Mouse (Mus musculus) midbrain, embryonic 15.5 days (tissue): ENCODE results near the gene Dpysl5. TPM values are rescaled to one million over a fixed set of nuclear protein-coding genes. Genes with fewer than 3 reads are reported as not detected.

ENCODE experiments used
- ATAC-seq: fragments of 200-750 bp; cut with Nextera tagmentation; replicated peaks from 2 replicates; pipeline ENCODE4 v1.8.0; 2017; ENCODE audit warnings: moderate TSS enrichment
- H3K27ac ChIP-seq: fragments of 300-500 bp; sonication (generic); 2 replicates; pipeline ENCODE4 v1.5.1; 2015; ENCODE audit warnings: mild to moderate bottlenecking, inconsistent platforms
- H3K27me3 ChIP-seq: fragments of 300-500 bp; sonication (generic); replicated peaks from 2 replicates; pipeline ENCODE4 v1.6.1; 2015; ENCODE audit warnings: inconsistent platforms
- H3K36me3 ChIP-seq: fragments of 300-500 bp; sonication (generic); replicated peaks from 2 replicates; pipeline ENCODE4 v1.6.1; 2015; ENCODE audit warnings: inconsistent platforms
- H3K4me1 ChIP-seq: fragments of 300-500 bp; sonication (generic); 2 replicates; pipeline ENCODE4 v1.6.1; 2015; ENCODE audit warnings: inconsistent platforms
- H3K4me2 ChIP-seq: fragments of 300-500 bp; sonication (generic); 2 replicates; pipeline ENCODE4 v1.6.1; 2015; ENCODE audit warnings: inconsistent platforms, mild to moderate bottlenecking, moderate library complexity
- H3K4me3 ChIP-seq: fragments of 300-500 bp; sonication (generic); 2 replicates; pipeline ENCODE4 v1.5.1; 2015; ENCODE audit warnings: mild to moderate bottlenecking, inconsistent platforms
- H3K9ac ChIP-seq: fragments of 300-500 bp; sonication (generic); 2 replicates; pipeline ENCODE4 v1.6.1; 2015; ENCODE audit warnings: mild to moderate bottlenecking, inconsistent platforms
- H3K9me3 ChIP-seq: fragments of 300-500 bp; sonication (generic); 2 replicates; pipeline ENCODE4 v1.6.1; 2016; ENCODE audit warnings: inconsistent platforms
- WGBS: fragments of 180-500 bp; shearing (Covaris S2); methylation state at CpG from one replicate; pipeline ENCODE4 v1.1.7; 2015; ENCODE audit warnings: mixed read lengths; 5-methylcytosine and 5-hydroxymethylcytosine counted together
- polyA plus RNA-seq: library from polyadenylated mRNA; unstranded; fragments of >200 nt; fragmentation: Nextera tagmentation; extraction: Ambion mirVana; gene quantifications from 2 replicates; pipeline ENCODE4 v1.2.1, GENCODE M21; 2015

Dpysl5 gene
- polyA plus RNA-seq, 1 experiment from 2014 or later: 293 TPM

DNA sequence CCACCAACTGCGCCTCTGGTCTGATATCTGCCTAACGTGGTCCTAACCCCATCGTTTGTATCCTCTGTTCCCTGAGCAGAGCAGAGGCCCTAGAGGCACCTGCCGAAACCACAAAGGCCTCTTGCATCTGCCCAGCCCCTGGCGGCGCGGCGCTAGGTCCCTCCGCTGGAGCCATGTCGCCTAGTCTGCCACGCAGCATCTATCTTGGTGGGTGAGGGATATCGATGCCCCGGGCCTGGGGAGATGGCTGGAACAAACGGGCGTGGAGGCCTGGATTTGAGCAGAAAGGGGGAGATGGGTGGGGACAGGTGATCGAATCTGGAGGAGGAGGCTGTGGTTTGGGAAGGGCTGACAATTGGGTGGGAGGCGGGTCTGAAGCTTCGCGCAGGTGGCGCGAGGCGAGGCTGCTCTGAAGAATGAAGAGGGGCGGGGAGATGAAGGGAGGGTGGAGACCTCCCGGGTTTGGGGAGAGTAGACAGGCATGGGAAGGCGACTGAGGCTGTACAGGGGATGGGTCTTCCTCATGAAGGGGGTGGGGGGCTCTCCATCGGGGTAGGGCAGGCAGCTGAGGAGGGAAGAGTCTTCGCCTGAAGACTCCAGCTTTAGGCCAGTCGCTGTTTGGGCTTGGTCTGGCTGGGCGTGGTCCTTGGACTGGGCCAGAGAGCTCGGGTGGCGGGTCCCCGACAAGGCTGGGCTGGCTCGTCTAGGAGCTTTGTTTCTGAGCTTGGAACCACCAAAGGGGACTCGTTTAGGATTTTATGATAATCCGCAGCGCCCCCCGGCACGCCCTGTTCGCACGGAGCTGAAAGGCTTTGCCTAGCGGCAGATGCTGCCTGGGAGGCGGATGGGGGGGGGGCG, 1.3 kb downstream of the Dpysl5 start:
- H3K4me1 ChIP-seq: peaks cover 40% of the 10 kb centered on the region
- peak; percentile 73 for ATAC-seq
- H3K4me3 ChIP-seq: peak overlapping the region; percentile 71
- WGBS: under 1% methylated on average over 41 of the region's 43 CpGs
- peak overlapping the region; percentile 94 for H3K27ac ChIP-seq
- H3K9me3 ChIP-seq: no peaks in the 10 kb centered on the region
- H3K4me2 ChIP-seq: peak overlapping the region; percentile 78
- no peaks in the 10 kb centered on the region for H3K27me3 ChIP-seq
- no peaks in the 10 kb centered on the region for H3K36me3 ChIP-seq
- peak overlapping the region; percentile 88 for H3K9ac ChIP-seq

DNA sequence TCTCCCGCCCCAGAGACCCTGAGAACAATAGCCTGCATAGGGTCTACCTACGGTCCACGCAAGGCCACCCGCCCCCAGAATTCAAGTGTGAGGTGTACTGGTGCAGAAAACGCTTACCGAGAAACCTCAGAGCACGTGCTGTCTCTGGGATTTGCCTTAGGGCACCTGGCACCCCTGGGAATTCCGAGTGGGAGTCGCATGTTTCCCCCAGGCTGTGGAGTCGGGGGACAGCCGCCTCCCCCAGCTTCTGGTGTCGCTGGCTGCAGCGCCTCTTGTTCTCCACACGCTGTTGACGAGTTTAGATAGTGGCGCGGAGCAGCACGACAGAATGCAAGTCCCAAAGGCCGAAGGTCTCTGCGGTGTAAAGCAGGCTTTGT, 1.9 kb downstream of the Dpysl5 start:
- Histone ChIP-seq H3K4me1 (peaks cover 47% of the 10 kb centered on the region), H3K27me3 (no peaks in the 10 kb centered on the region)
- 0% methylated on average over 20 of the region's 20 CpGs for WGBS

DNA sequence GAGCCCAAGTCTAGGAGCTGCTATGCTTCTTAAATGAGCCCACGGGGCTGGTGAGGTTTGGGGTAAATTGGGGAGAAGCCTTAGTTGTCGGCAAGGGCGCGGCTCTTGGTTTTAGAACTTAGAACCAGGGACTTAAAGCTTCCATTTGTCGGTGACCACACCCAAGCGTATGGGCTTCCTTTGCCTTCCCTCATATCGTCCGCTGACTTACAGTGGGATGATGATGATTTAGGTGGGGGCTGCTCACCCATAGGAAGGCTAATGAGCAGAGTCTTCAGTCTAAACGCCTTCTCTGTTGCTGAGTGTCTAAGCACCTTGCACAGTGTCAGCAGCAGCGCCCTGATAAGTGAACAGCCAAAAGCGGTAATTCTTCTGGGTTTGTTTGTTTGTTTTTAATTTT, 2.3 kb downstream of the Dpysl5 start:
- no peaks in the 10 kb centered on the region for H3K36me3 ChIP-seq
- WGBS: 4% methylated on average over 11 of the region's 11 CpGs
- H3K9me3 ChIP-seq: no peaks in the 10 kb centered on the region
- ATAC-seq: no peak
- peak overlapping the region; percentile 78 for H3K4me2 ChIP-seq
- H3K27ac ChIP-seq: peak overlapping the region; percentile 94
- H3K4me3 ChIP-seq: peak overlapping the region; percentile 71
- H3K4me1 ChIP-seq: peaks cover 51% of the 10 kb centered on the region
- peak overlapping the region; percentile 88 for H3K9ac ChIP-seq
- no peaks in the 10 kb centered on the region for H3K27me3 ChIP-seq

More for the DNA sequence above, 1.9 kb downstream of the Dpysl5 start:
- Histone ChIP-seq H3K4me2 (peak overlapping the region; percentile 78), H3K36me3 (no peaks in the 10 kb centered on the region), H3K9me3 (no peaks in the 10 kb centered on the region), H3K27ac (peak overlapping the region; percentile 94), H3K4me3 (peak overlapping the region; percentile 71), H3K9ac (peak overlapping the region; percentile 88)
- peak; percentile 26 for ATAC-seq

- Histone ChIP-seq H3K4me1 (peaks cover 40% of the 10 kb centered on the region), H3K9me3 (no peaks in the 10 kb centered on the region), H3K27me3 (no peaks in the 10 kb centered on the region), H3K4me2 (no peak overlapping the region), H3K9ac (no peak overlapping the region), H3K4me3 (no peak overlapping the region), H3K36me3 (no peaks in the 10 kb centered on the region; the same call in 1 of the 2 replicates), H3K27ac (no peak overlapping the region)
- WGBS: 93% methylated on average over 2 of the region's 2 CpGs
- ATAC-seq: no peak
Observed at GRCm38 (mm10) chr5:30716311-30716710, 4.9 kb downstream of the Dpysl5 start.

DNA sequence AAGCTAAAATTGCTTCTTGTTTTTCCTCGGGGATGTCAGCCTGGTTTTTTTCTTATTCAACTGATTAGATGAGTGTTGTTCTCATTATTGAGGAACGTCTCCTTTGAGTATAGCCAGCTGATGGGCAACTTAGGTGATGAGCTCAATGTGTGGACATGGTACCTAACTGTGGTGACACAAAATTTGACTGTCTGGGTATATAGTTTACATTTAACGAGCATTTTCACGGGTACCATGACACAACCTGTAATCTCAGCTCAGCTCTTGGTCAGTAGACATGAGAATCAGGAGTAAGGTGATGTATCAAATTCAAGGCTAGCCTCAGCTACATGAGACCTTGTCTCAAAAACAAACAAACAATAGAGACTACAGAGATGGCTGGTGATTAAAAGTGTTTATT, 6.1 kb downstream of the Dpysl5 start:
- 86% methylated on average over 4 of the region's 4 CpGs for WGBS
- Histone ChIP-seq H3K9ac (no peak overlapping the region), H3K27me3 (no peaks in the 10 kb centered on the region), H3K9me3 (no peaks in the 10 kb centered on the region), H3K27ac (no peak overlapping the region; the same call in 1 of the 2 replicates), H3K4me1 (peaks cover 40% of the 10 kb centered on the region), H3K4me3 (no peak overlapping the region), H3K4me2 (no peak overlapping the region), H3K36me3 (no peaks in the 10 kb centered on the region; the same call in 1 of the 2 replicates)
- ATAC-seq: no peak

DNA sequence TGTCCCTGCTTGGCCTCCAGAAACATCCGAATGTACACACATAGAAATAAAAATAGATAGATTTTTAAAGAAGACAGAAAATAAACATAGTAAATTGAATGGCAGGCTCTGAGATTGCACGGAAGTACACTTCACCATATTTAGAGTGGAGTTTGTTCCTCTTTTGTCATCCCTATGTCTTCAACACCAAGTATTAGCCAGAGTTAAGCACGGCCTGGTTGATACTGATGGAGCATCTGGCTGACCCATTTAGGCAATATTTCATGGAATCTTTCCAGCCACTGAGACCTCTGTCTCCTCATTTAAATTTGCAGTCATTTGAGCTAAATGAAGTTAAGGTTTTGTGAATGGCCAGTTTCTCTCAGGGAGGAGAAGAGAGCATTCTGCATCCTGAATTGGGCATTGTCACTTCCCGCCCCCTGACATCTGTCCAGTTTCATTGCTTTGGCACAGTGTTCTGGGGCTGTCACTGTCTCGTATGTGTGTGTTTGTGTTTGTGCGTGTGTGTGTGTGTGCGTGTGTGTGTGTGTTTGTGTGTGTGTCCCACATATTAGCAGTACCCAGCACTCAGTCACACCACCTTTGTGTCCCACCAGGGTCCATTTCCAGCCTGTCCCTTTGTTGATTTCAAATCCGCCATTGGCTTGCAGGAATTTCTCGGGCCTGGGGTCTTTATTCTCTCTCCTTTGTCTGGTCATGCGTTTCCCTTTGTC, 6.8 kb downstream of the Dpysl5 start:
- peak overlapping the region; percentile 24 for H3K4me2 ChIP-seq
- WGBS: 26% methylated on average over 10 of the region's 10 CpGs
- H3K4me1 ChIP-seq: peaks cover 40% of the 10 kb centered on the region
- ATAC-seq: no peak
- no peak overlapping the region; the same call in 1 of the 2 replicates for H3K9ac ChIP-seq
- no peak overlapping the region for H3K4me3 ChIP-seq
- H3K9me3 ChIP-seq: no peaks in the 10 kb centered on the region
- H3K36me3 ChIP-seq: no peaks in the 10 kb centered on the region; the same call in 1 of the 2 replicates
- peak overlapping the region; percentile 60 for H3K27ac ChIP-seq
- no peaks in the 10 kb centered on the region for H3K27me3 ChIP-seq

DNA sequence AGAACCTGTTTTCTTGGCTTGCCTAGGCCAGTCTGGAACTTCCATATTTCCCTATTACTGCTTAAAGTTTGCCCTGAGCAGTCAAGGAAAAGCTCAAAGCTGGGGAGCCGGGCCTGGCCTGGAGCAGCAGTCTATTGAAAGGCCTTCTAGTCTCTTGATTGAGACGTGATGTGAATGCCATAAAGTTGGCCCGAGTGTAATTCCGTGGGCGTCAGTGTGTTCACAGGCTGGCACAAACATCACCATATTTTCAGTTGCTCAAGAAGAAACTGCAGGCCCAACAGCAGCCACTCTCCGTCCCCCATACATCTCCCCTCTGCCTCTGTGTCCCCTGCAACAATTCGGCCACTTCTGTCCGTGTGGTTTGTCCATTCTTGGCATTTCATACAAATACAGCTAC, 10.6 kb downstream of the Dpysl5 start:
- Histone ChIP-seq H3K4me3 (no peak overlapping the region), H3K27me3 (no peaks in the 10 kb centered on the region), H3K36me3 (peaks cover 6% of the 10 kb centered on the region; the same call in 1 of the 2 replicates), H3K9me3 (no peaks in the 10 kb centered on the region), H3K4me2 (no peak overlapping the region), H3K4me1 (peaks cover 19% of the 10 kb centered on the region), H3K9ac (no peak overlapping the region), H3K27ac (no peak overlapping the region)
- ATAC-seq: no peak
- 82% methylated on average over 8 of the region's 8 CpGs for WGBS

- Histone ChIP-seq H3K27me3 (no peaks in the 10 kb centered on the region), H3K4me3 (no peak overlapping the region), H3K4me2 (no peak overlapping the region), H3K9ac (no peak overlapping the region), H3K9me3 (no peaks in the 10 kb centered on the region), H3K4me1 (peaks cover 15% of the 10 kb centered on the region), H3K27ac (no peak overlapping the region), H3K36me3 (peaks cover 6% of the 10 kb centered on the region; the same call in 1 of the 2 replicates)
- 93% methylated on average over 5 of the region's 5 CpGs for WGBS
- 0 out of 2 replicates have a peak, but pooled peaks have one; percentile 25 for ATAC-seq
Observed at GRCm38 (mm10) chr5:30726151-30726693, 14.9 kb downstream of the Dpysl5 start.

- Histone ChIP-seq H3K27me3 (no peaks in the 10 kb centered on the region), H3K36me3 (0 out of 2 replicates have a peak, but pooled peaks cover 3% of the 10 kb centered on the region), H3K4me2 (no peak overlapping the region), H3K9me3 (no peaks in the 10 kb centered on the region), H3K9ac (no peak overlapping the region), H3K4me1 (peaks cover 42% of the 10 kb centered on the region), H3K27ac (no peak overlapping the region), H3K4me3 (no peak overlapping the region)
- ATAC-seq: no peak
- 82% methylated on average over 7 of the region's 7 CpGs for WGBS
Observed at GRCm38 (mm10) chr5:30732511-30732910, 21.1 kb downstream of the Dpysl5 start.

DNA sequence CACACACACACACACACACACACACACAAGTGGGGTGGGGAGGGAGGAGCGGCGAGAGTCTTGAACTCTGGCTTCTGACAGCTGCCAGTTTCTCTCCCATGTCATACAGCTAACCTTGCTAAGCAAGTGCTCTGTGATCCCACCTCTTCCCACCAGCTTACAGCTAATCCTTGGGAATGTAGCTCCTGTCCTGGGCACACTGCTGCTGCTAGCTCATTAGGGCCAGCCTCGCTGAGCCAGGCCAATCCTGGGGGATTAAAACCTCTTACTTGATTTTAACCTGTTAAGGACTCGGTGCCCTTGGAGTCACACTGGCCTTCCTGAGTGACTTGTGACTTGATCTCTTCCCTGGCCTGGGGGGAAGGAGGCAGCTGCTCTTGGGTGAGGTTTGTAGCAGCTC, 23.3 kb downstream of the Dpysl5 start:
- WGBS: 50% methylated on average over 4 of the region's 4 CpGs
- no peaks in the 10 kb centered on the region for H3K9me3 ChIP-seq
- no peak overlapping the region for H3K4me2 ChIP-seq
- H3K4me3 ChIP-seq: no peak overlapping the region
- H3K36me3 ChIP-seq: 0 out of 2 replicates have a peak, but pooled peaks cover 3% of the 10 kb centered on the region
- no peaks in the 10 kb centered on the region for H3K27me3 ChIP-seq
- H3K9ac ChIP-seq: no peak overlapping the region
- ATAC-seq: no peak
- H3K4me1 ChIP-seq: peaks cover 59% of the 10 kb centered on the region
- H3K27ac ChIP-seq: no peak overlapping the region

DNA sequence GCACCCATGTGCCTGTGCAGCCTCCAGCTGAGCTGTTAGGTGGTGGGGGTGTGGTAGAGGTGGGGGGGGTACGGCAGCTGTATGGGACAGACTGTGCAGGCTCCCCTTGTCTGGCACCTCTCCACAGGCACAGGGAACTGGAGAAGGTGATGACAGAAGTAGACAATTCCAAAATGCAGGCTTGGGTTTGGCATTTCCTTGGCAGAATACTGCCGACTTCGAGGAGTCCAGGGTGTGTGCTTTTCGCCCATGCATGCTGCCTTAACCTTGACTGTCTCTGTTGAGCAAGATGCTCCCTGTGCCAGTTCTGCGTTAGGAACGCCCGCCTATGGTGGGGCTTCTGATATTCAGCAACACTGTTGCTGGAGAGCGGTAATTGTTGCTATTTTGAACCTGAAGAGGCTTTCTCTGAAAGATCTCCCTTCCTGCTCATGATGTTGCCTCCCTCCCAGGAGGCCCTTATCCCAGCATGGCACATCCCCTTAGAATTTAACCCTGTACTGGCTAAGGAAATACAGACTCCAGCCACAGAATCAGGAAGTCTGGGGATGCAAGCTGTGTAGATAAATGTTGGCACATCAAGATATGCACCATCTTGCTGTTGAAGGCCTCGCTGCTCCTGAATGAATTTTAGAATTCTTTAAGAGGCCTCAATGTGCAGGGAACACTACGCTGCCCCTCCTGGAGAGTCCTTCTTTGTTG, 26.9 kb downstream of the Dpysl5 start:
- 33% methylated on average over 10 of the region's 10 CpGs for WGBS
- peak overlapping the region; percentile 7 for H3K4me2 ChIP-seq
- H3K27ac ChIP-seq: peak overlapping the region; percentile 46
- 0 out of 2 replicates have a peak, but pooled peaks have one; percentile 27 for ATAC-seq
- H3K9me3 ChIP-seq: no peaks in the 10 kb centered on the region
- no peaks in the 10 kb centered on the region for H3K27me3 ChIP-seq
- H3K36me3 ChIP-seq: 0 out of 2 replicates have a peak, but pooled peaks cover under 1% of the 10 kb centered on the region
- H3K9ac ChIP-seq: no peak overlapping the region
- no peak overlapping the region for H3K4me3 ChIP-seq
- peaks cover 38% of the 10 kb centered on the region for H3K4me1 ChIP-seq
